Mouse (Mus musculus) cortical plate, adult 2 months (tissue): ENCODE measurements around the gene Eif5.

Experiments used
- CTCF ChIP-seq: fragments of 200-500 bp; IDR thresholded peaks from 2 replicates; pipeline ENCODE4 v1.5.1; 2011; ENCODE audit warnings: mild to moderate bottlenecking, control low read depth, low read length; ENCODE audit not compliant: insufficient read depth; ENCODE audit errors: extremely low read depth
- POLR2A ChIP-seq: fragments of 200-500 bp; IDR thresholded peaks from 2 replicates; pipeline ENCODE4 v1.6.1; 2011; ENCODE audit warnings: mild to moderate bottlenecking, low read length, control low read depth; ENCODE audit not compliant: insufficient read depth; ENCODE audit errors: extremely low read depth

DNA sequence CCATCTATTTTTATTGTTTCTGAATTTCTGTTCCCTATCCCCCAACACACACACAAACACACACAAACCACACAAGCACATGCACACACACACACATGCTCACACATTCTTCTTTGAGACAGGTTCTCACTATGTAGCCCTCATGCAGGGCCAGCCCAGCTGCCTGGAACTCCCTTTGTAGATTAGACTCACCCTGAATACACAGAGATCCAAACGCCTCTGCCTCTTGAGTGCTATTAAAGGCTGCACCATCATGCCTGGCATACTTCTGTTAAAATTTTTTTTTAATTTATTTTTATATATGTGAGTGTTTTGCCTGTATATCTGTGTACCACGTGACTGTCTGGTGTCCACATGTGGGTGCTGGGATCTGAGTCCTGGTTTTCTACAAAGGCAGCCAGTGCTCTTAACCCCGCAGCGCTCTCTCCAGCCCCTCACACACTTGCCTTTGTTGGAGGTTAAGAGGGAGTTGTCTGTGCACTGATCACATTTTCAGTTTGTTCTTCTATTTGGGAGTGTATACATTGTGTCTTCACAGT is 24.5 kb downstream of the Eif5 start:
- TF ChIP-seq CTCF (no peak), POLR2A (no peak)
